Comparison of ENCODE assay signal across 12 mouse cellular contexts in genomic region chr10:116986264-116987082, GRCm38 (mm10). TPM values are rescaled to one million over a fixed set of nuclear protein-coding genes. Genes with fewer than 3 reads are reported as not detected.
DNase-seq lines count a peak whose midpoint lies in the region; TF ChIP-seq lines count a peak whose summit lies in the region.
"Had no signal": no experiment of that assay in that cellular context is flagged by ENCODE, and none has a peak within 500 bp of the region (broad histone marks: within the 10 kb centered on the region; RNA-seq: fewer than 3 reads in every experiment).

Gene Best3, plus strand, starts transcription at chr10:116986314.

- no peaks in the 10 kb centered on the region for H3K27me3 ChIP-seq in heart, adult 2 months (ENCODE audit: control insufficient read depth, insufficient read depth, low read length)
- peaks cover 17% of the 10 kb centered on the region for H3K27me3 ChIP-seq in E14TG2a.4 (ENCODE audit: insufficient read depth, low read length)
- no peaks in the 10 kb centered on the region for H3K27me3 ChIP-seq in midbrain, embryonic 10.5 days (ENCODE audit: low read depth, poor library complexity, severe bottlenecking)
- H3K27me3 ChIP-seq: liver, embryonic 13.5 days had no signal

- intact Hi-C loops in heart, adult 2 months (cut with DNase I): no loop called here

- H3K27ac ChIP-seq in heart, adult 2 months: peak within 1 kb of the TSS; percentile 27; the same call in 1 of the 2 replicates
- peak within 1 kb of the TSS; percentile 68 for H3K27ac ChIP-seq in midbrain, embryonic 10.5 days (replicated peaks)
- H3K27ac ChIP-seq: liver, embryonic 13.5 days had no signal

- H3K4me1 ChIP-seq in heart, adult 2 months (ENCODE audit: control insufficient read depth, insufficient read depth, low read length): no peaks in the 10 kb centered on the region
- H3K4me1 ChIP-seq in E14TG2a.4 (replicated peaks; ENCODE audit: low read depth, low read length): peaks cover 38% of the 10 kb centered on the region
- H3K4me1 ChIP-seq in midbrain, embryonic 10.5 days: peaks cover 31% of the 10 kb centered on the region
- H3K4me1 ChIP-seq: liver, embryonic 13.5 days had no signal

- no peak for TF ChIP-seq POLR2A in heart, adult 2 months (IDR thresholded peaks at IDR 0.05; ENCODE audit: insufficient read depth, low read depth, low read length)

- TF ChIP-seq EP300 in heart, adult 2 months (IDR thresholded peaks at IDR 0.05; ENCODE audit: insufficient read depth, low read depth, low read length): no peak

- WGBS in heart, adult 2 months: 49% methylated on average over 21 of the region's 21 CpGs
- WGBS in midbrain, embryonic 10.5 days: 65% methylated on average over 21 of the region's 21 CpGs

- H3K79me2 ChIP-seq in heart, adult 2 months (replicated peaks; ENCODE audit: control insufficient read depth, insufficient read depth, low read length): no peaks in the 10 kb centered on the region

- no peaks in the 10 kb centered on the region for H3K36me3 ChIP-seq in heart, adult 2 months (ENCODE audit: control insufficient read depth, insufficient read depth, low read length)
- no peaks in the 10 kb centered on the region for H3K36me3 ChIP-seq in E14TG2a.4 (ENCODE audit: insufficient read depth, low read length)
- no peaks in the 10 kb centered on the region for H3K36me3 ChIP-seq in midbrain, embryonic 10.5 days
- H3K36me3 ChIP-seq: liver, embryonic 13.5 days had no signal

- DNase-seq in heart, adult 2 months: no peak
- no peak for DNase-seq in heart, adult 8-10 months (ENCODE audit: low spot score)
- DNase-seq in gastrocnemius, postnatal 25 days: no peak
- peak; percentile 18 for DNase-seq in midbrain, embryonic 10.5 days (ENCODE audit: low spot score)
- DNase-seq in ovary, postnatal 10 days (ENCODE audit: low spot score): no peak
- no peak for DNase-seq in cerebellum, postnatal 25 days
- DNase-seq in adrenal gland, adult 8-10 months: no peak
- DNase-seq: adrenal gland, postnatal 36 days; kidney, postnatal 10 days; liver, embryonic 13.5 days had no signal

- TF ChIP-seq CTCF in heart, adult 2 months (IDR thresholded peaks at IDR 0.05): no peak
- TF ChIP-seq CTCF in E14TG2a.4 (conservative IDR thresholded peaks at IDR 0.05; ENCODE audit: low read length): no peak

- H3K9ac ChIP-seq in heart, adult 2 months (ENCODE audit: low read depth, low read length): peak within 1 kb of the TSS; percentile 26; the same call in 1 of the 2 replicates
- H3K9ac ChIP-seq: liver, embryonic 13.5 days had no signal

- peak within 1 kb of the TSS; percentile 18; the same call in 1 of the 2 replicates for H3K4me3 ChIP-seq in heart, adult 2 months
- peak within 1 kb of the TSS; percentile 26; the same call in 1 of the 2 replicates for H3K4me3 ChIP-seq in E14TG2a.4 (replicated peaks; ENCODE audit: low read length)
- H3K4me3 ChIP-seq in midbrain, embryonic 10.5 days: no peak within 1 kb of the TSS
- H3K4me3 ChIP-seq: liver, embryonic 13.5 days had no signal

- H3K9me3 ChIP-seq in E14TG2a.4 (ENCODE audit: low read length): no peaks in the 10 kb centered on the region
- H3K9me3 ChIP-seq in midbrain, embryonic 10.5 days (replicated peaks): no peaks in the 10 kb centered on the region
- H3K9me3 ChIP-seq: liver, embryonic 13.5 days had no signal

RNA-seq across cellular contexts. Expression of gene Best3, which starts in this region (rescaled TPM):
- total RNA-seq in heart, adult 2 months (2021): 1 to 10 TPM; 5.8 to 5.9 TPM
- polyA plus RNA-seq in heart, adult 2 months (2012; rRNA removed): 3.2 and 6.7 TPM in 2 replicates
- total RNA-seq in heart, adult 8-10 months (2022): 1 to 10 TPM; 7.1 to 8.0 (median 7.4) TPM
- 10 to 100 TPM; 18.2 to 18.6 TPM for total RNA-seq in gastrocnemius, postnatal 25 days (2021)
- polyA plus RNA-seq in midbrain, embryonic 10.5 days (2016; fragmentation: Nextera tagmentation; extraction: Ambion mirVana): 0.12 TPM in 2 replicates
- 1 to 10 TPM in 1 of 4 experiments, under 1 TPM in 3; 0.31 to 1.0 (median 0.69) TPM for total RNA-seq in adrenal gland, adult 8-10 months (2022)
- polyA plus RNA-seq: thymus, postnatal 0 days had no signal

Comparison
In these comparisons a context has a peak if more than half of its experiments do, and no peak if none do; other contexts are left out.
1. Peak in DNase-seq and H3K27ac ChIP-seq in midbrain, embryonic 10.5 days; RNA of the gene not detected or under 1 TPM.